Mouse (Mus musculus) C2C12 (cell line): ENCODE results near the gene Pdzd2. TPM values are rescaled to one million over a fixed set of nuclear protein-coding genes. Genes with fewer than 3 reads are reported as not detected.

Experiments used
- H3K27me3 ChIP-seq: one replicate; pipeline ENCODE4 v1.6.1; 2011; ENCODE audit not compliant: control insufficient read depth, insufficient read depth, insufficient read length
- H3K36me3 ChIP-seq: one replicate; pipeline ENCODE4 v1.6.1; 2011; ENCODE audit not compliant: control insufficient read depth, insufficient read depth
- H3K4me3 ChIP-seq: one replicate; pipeline ENCODE4 v1.5.1; 2011; ENCODE audit warnings: mild to moderate bottlenecking, control low read depth; ENCODE audit not compliant: poor library complexity, insufficient read depth, severe bottlenecking
- H3K79me2 ChIP-seq: one replicate; pipeline ENCODE4 v1.6.1; 2011; ENCODE audit not compliant: control insufficient read depth, insufficient read depth
- H3K79me3 ChIP-seq: one replicate; pipeline ENCODE4 v1.6.1; 2011; ENCODE audit warnings: low read depth, control low read depth
- H3ac ChIP-seq: one replicate; pipeline ENCODE3; 2011; ENCODE audit warnings: low read depth; ENCODE audit not compliant: control insufficient read depth, insufficient read length
- CEBPB ChIP-seq: IDR thresholded peaks from one replicate; pipeline ENCODE4 v1.6.1; 2011; ENCODE audit warnings: low read depth, mild to moderate bottlenecking, control low read depth, moderate library complexity
- CTCF ChIP-seq: IDR thresholded peaks from one replicate; pipeline ENCODE4 v1.5.1; 2011; ENCODE audit not compliant: control insufficient read depth, insufficient read depth, insufficient read length
- FOSL1 ChIP-seq: IDR thresholded peaks from one replicate; pipeline ENCODE4 v1.8.0; 2011; ENCODE audit warnings: mild to moderate bottlenecking, low read length; ENCODE audit not compliant: poor library complexity, insufficient read depth, severe bottlenecking
- MAX ChIP-seq: IDR thresholded peaks from one replicate; pipeline ENCODE4 v1.6.1; 2011; ENCODE audit warnings: mild to moderate bottlenecking, control low read depth
- MYOD1 ChIP-seq: IDR thresholded peaks from one replicate; pipeline ENCODE4 v1.6.1; 2011; ENCODE audit warnings: low read depth; ENCODE audit not compliant: control insufficient read depth, insufficient read length
- MYOG ChIP-seq: IDR thresholded peaks from one replicate; pipeline ENCODE4 v1.6.1; 2011; ENCODE audit not compliant: control insufficient read depth, insufficient read length; ENCODE audit errors: extremely low read depth
- USF1 ChIP-seq: IDR thresholded peaks from one replicate; pipeline ENCODE4 v1.6.1; 2011; ENCODE audit warnings: low read depth, mild to moderate bottlenecking, control low read depth, moderate library complexity
- polyA plus RNA-seq: library from polyadenylated mRNA; unstranded; fragments of >200 nt; fragmentation: generic; extraction: Trizol; gene quantifications from one replicate; pipeline ENCODE4 v1.2.1, GENCODE M21; 2012; ENCODE audit warnings: missing spikeins

Gene Pdzd2
- polyA plus RNA-seq, 1 experiment = 0.01 TPM

DNA sequence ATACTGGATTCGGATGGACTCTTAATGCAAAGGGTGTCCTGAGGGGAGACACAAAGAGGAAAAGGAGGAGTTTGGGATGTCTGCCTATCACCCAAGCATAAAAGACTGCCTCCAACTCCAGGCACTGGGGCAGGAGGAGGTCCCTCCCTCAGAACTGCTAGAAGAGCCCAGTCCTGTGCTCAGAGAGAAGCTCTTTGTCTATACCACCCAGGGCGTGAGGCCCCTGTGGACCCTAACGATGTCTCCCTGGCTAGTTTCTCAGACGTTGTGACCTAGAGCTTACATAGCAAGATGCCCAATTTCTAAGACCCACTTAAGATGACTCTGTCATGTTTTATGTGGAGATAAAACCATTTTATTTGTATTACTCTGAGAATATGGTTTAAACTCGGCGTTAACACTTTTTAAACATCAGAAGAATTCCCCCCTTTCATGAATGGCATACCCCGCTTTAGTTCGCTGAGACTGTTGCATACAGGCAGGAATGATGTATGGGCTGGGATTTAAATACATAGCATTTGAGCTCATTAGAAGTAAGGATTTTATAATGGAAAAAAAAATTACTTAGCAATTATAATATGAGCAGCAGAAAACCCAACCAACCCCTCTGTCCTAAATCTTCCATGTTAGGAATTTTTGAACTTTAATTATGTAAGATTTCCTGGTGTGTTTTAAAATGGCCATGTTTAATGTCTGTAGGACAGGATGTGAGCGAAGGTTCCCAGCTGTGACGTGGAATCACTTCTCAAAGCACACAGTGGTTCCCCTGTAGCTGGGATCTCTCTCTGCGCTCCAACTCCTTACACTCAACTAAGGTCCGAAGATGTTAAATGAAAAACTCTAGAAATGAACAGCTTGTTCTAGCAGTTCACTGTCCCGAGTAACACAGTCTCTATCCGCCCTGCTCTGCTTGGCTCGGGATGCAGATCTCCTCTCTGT lies 268.6 kb downstream of the Pdzd2 start:
- Histone ChIP-seq H3K79me2 (no peaks in the 10 kb centered on the region), H3K4me3 (no peak overlapping the region), H3K79me3 (no peaks in the 10 kb centered on the region), H3K36me3 (no peaks in the 10 kb centered on the region), H3ac (no peak overlapping the region), H3K27me3 (no peaks in the 10 kb centered on the region)
- no peak for TF ChIP-seq USF1

DNA sequence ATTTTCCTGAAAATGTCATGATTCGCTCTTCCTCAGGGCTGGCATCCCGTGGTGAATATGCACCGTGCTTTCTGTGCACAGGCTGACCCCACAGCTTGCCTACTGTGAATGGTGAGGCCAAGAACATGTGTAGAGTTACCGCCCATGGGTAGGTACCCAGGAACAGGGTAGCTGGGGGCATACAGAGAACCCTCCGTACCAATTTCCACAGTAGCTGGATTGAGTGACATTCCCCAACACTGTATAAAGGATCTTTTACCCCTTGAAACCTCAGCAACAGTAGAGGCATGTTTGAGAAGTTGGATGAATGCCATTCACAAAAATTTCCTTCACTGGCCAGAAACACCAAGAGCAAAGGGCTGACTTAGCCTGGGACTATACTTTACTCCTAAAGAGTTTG lies 271.1 kb downstream of the Pdzd2 start:
- Histone ChIP-seq H3ac (no peak overlapping the region), H3K36me3 (no peaks in the 10 kb centered on the region), H3K79me3 (no peaks in the 10 kb centered on the region), H3K79me2 (no peaks in the 10 kb centered on the region), H3K4me3 (no peak overlapping the region), H3K27me3 (no peaks in the 10 kb centered on the region)
- no peak for TF ChIP-seq CEBPB
- TF ChIP-seq FOSL1 = no peak
- no peak for TF ChIP-seq USF1
- no peak for TF ChIP-seq MAX
- TF ChIP-seq CTCF = no peak
- no peak for TF ChIP-seq MYOG
- TF ChIP-seq MYOD1 = no peak

DNA sequence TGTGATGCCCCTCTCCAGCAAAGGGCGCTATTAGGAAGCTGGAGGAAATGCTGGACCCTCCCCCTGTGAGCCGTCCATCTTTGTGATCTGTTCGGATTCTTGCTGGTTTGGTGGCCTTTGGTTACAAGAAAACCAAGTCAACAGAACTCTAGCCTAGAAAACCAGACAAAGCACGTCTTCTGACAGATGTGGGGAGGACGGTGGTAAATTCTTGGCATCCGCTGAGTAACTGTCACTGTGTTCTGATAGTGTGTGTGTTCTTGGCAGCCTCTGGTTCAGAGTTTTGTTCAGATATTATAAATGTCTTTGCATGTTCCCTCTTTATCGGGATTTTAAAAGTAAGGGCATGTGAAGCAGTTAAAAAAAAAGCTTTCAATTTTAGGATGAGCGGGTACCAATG lies 274.0 kb downstream of the Pdzd2 start:
- Histone ChIP-seq H3K79me2 (no peaks in the 10 kb centered on the region), H3K36me3 (no peaks in the 10 kb centered on the region), H3K4me3 (no peak overlapping the region), H3K27me3 (no peaks in the 10 kb centered on the region), H3K79me3 (no peaks in the 10 kb centered on the region), H3ac (no peak overlapping the region)
- TF ChIP-seq FOSL1 (no peak), CEBPB (no peak), MAX (no peak), MYOD1 (no peak), CTCF (no peak), USF1 (no peak), MYOG (no peak)

DNA sequence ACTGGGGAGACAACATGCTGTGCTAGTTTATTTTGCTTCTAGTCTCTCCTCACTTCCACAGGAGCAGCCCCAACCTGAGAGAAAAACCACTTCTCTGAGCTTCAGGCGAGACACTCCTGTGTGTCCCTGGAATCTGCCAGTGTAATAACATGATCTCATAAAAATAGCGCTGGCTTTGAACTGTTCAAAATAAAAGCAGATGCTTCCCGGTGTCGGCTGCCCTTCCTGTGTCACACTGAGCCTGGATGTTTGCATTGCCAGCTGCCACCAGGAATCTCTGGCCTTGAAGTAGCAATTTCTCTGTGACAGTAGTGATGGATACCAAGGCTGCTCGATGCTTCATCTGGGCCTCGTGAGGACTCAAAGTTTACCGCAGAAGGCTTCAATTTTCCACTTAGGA lies 282.9 kb downstream of the Pdzd2 start:
- Histone ChIP-seq H3K27me3 (peaks cover 10% of the 10 kb centered on the region), H3K36me3 (no peaks in the 10 kb centered on the region), H3K79me3 (no peaks in the 10 kb centered on the region), H3K79me2 (no peaks in the 10 kb centered on the region), H3ac (no peak overlapping the region), H3K4me3 (no peak overlapping the region)
- TF ChIP-seq MAX (no peak), USF1 (no peak), MYOG (no peak), FOSL1 (no peak), MYOD1 (no peak), CTCF (no peak), CEBPB (no peak)

DNA sequence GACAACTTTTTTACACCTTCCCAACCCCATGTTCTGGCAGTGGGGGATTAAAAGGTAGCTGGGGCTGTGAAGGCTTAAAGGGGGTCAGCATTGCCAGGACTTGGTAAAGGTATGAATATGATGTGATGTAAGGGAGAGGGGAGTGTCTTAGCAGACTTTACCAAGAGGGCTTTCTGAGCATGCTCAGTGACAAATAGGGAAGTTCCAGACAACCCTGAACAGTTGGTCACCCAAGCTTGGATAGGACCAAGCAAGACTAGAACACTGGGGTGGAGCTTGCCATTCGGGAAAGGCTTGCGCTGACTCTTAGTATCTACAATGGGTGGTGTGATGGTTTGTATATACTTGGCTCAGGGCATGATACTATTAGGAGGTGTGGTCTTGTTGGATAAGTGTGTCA lies 286.4 kb downstream of the Pdzd2 start:
- H3K79me3 ChIP-seq = no peaks in the 10 kb centered on the region
- no peaks in the 10 kb centered on the region for H3K79me2 ChIP-seq
- H3K4me3 ChIP-seq = no peak overlapping the region
- peaks cover 10% of the 10 kb centered on the region for H3K27me3 ChIP-seq
- TF ChIP-seq MAX (no peak), USF1 (no peak), CTCF (no peak), MYOG (no peak), CEBPB (no peak)
- no peak overlapping the region for H3ac ChIP-seq
- H3K36me3 ChIP-seq = no peaks in the 10 kb centered on the region
